Mouse (Mus musculus): Measurements from ENCODE around the gene Cldn3. TPM values are rescaled to one million over a fixed set of nuclear protein-coding genes. Genes with fewer than 3 reads are reported as not detected.
A peak's percentile ranks its signal among the peaks of the same experiment; 100 is the strongest.

The Cldn3 gene
- polyA plus RNA-seq, 1 experiment from 2014 or later, result 2.5 TPM

- no peak for ATAC-seq (ENCODE audit: insufficient number of reproducible peaks, low FRiP score)
- Histone ChIP-seq H3K27me3 (replicated peaks) (peaks cover 28% of the 10 kb centered on the region), H3K27ac (ENCODE audit: poor library complexity, severe bottlenecking) (no peak overlapping the region), H3K9me3 (replicated peaks) (no peaks in the 10 kb centered on the region), H3K36me3 (no peaks in the 10 kb centered on the region), H3K9ac (no peak overlapping the region), H3K4me3 (no peak overlapping the region), H3K4me1 (replicated peaks) (peaks cover 18% of the 10 kb centered on the region), H3K4me2 (no peak overlapping the region)
- WGBS, result 38% methylated on average over 10 of the region's 10 CpGs
Measured at GRCm38 (mm10) chr5:134981149-134981548, 4.9 kb upstream of the Cldn3 start.

- peaks cover 28% of the 10 kb centered on the region for H3K4me1 ChIP-seq (replicated peaks)
- no peak overlapping the region for H3K4me3 ChIP-seq
- H3K36me3 ChIP-seq, result no peaks in the 10 kb centered on the region
- no peak for ATAC-seq (ENCODE audit: insufficient number of reproducible peaks, low FRiP score)
- H3K9me3 ChIP-seq (replicated peaks), result no peaks in the 10 kb centered on the region
- peaks cover 47% of the 10 kb centered on the region for H3K27me3 ChIP-seq (replicated peaks)
- 68% methylated on average over 1 of the region's 1 CpGs for WGBS
- H3K27ac ChIP-seq (ENCODE audit: poor library complexity, severe bottlenecking), result no peak overlapping the region
- H3K4me2 ChIP-seq, result no peak overlapping the region
- no peak overlapping the region for H3K9ac ChIP-seq
Measured at GRCm38 (mm10) chr5:134983111-134983510, 2.9 kb upstream of the Cldn3 start.

GRCm38 (mm10) chr5:134983771-134984170 lies 2.2 kb upstream of the Cldn3 start:
- WGBS, result 37% methylated on average over 3 of the region's 3 CpGs
- H3K9me3 ChIP-seq (replicated peaks), result no peaks in the 10 kb centered on the region
- H3K27me3 ChIP-seq (replicated peaks), result peaks cover 53% of the 10 kb centered on the region
- peaks cover 28% of the 10 kb centered on the region for H3K4me1 ChIP-seq (replicated peaks)
- no peak overlapping the region for H3K9ac ChIP-seq
- no peak overlapping the region for H3K4me3 ChIP-seq
- no peak overlapping the region for H3K4me2 ChIP-seq
- no peaks in the 10 kb centered on the region for H3K36me3 ChIP-seq
- H3K27ac ChIP-seq (ENCODE audit: poor library complexity, severe bottlenecking), result no peak overlapping the region
- no peak for ATAC-seq (ENCODE audit: insufficient number of reproducible peaks, low FRiP score)

- Histone ChIP-seq H3K27me3 (replicated peaks) (peaks cover 72% of the 10 kb centered on the region), H3K9ac (peak overlapping the region; percentile 46; the same call in 1 of the 2 replicates), H3K27ac (ENCODE audit: poor library complexity, severe bottlenecking) (no peak overlapping the region), H3K4me2 (peak overlapping the region; percentile 66), H3K4me1 (replicated peaks) (peaks cover 26% of the 10 kb centered on the region), H3K4me3 (peak overlapping the region; percentile 39), H3K9me3 (replicated peaks) (no peaks in the 10 kb centered on the region), H3K36me3 (no peaks in the 10 kb centered on the region)
- no peak for ATAC-seq (ENCODE audit: insufficient number of reproducible peaks, low FRiP score)
- WGBS, result 5% methylated on average over 79 of the region's 79 CpGs
Measured at GRCm38 (mm10) chr5:134986298-134987268, 569 bp downstream of the Cldn3 start.

GRCm38 (mm10) chr5:134989166-134989565 lies 3.2 kb downstream of the Cldn3 start:
- Histone ChIP-seq H3K9me3 (replicated peaks) (no peaks in the 10 kb centered on the region), H3K36me3 (no peaks in the 10 kb centered on the region), H3K27ac (ENCODE audit: poor library complexity, severe bottlenecking) (no peak overlapping the region), H3K27me3 (replicated peaks) (peaks cover 64% of the 10 kb centered on the region), H3K4me2 (no peak overlapping the region), H3K4me3 (no peak overlapping the region), H3K9ac (no peak overlapping the region), H3K4me1 (replicated peaks) (peaks cover 26% of the 10 kb centered on the region)
- 60% methylated on average over 11 of the region's 11 CpGs for WGBS
- no peak for ATAC-seq (ENCODE audit: insufficient number of reproducible peaks, low FRiP score)

GRCm38 (mm10) chr5:134989741-134990140 lies 3.7 kb downstream of the Cldn3 start:
- Histone ChIP-seq H3K9me3 (replicated peaks) (no peaks in the 10 kb centered on the region), H3K4me2 (no peak overlapping the region), H3K4me3 (no peak overlapping the region), H3K4me1 (replicated peaks) (peaks cover 26% of the 10 kb centered on the region), H3K27me3 (replicated peaks) (peaks cover 58% of the 10 kb centered on the region), H3K27ac (ENCODE audit: poor library complexity, severe bottlenecking) (no peak overlapping the region), H3K36me3 (no peaks in the 10 kb centered on the region), H3K9ac (no peak overlapping the region)
- 28% methylated on average over 6 of the region's 6 CpGs for WGBS
- no peak for ATAC-seq (ENCODE audit: insufficient number of reproducible peaks, low FRiP score)

GRCm38 (mm10) chr5:134992566-134992965 lies 6.6 kb downstream of the Cldn3 start:
- H3K9me3 ChIP-seq (replicated peaks), result no peaks in the 10 kb centered on the region
- no peak for ATAC-seq (ENCODE audit: insufficient number of reproducible peaks, low FRiP score)
- no peak overlapping the region for H3K4me3 ChIP-seq
- no peaks in the 10 kb centered on the region for H3K36me3 ChIP-seq
- H3K4me2 ChIP-seq, result no peak overlapping the region
- H3K9ac ChIP-seq, result no peak overlapping the region
- H3K4me1 ChIP-seq (replicated peaks), result peaks cover 7% of the 10 kb centered on the region; the same call in 1 of the 2 replicates
- H3K27ac ChIP-seq (ENCODE audit: poor library complexity, severe bottlenecking), result no peak overlapping the region
- 76% methylated on average over 5 of the region's 5 CpGs for WGBS
- H3K27me3 ChIP-seq (replicated peaks), result peaks cover 30% of the 10 kb centered on the region

- ATAC-seq (ENCODE audit: insufficient number of reproducible peaks, low FRiP score), result no peak
- Histone ChIP-seq H3K36me3 (no peaks in the 10 kb centered on the region), H3K9me3 (replicated peaks) (no peaks in the 10 kb centered on the region), H3K27me3 (replicated peaks) (peaks cover 7% of the 10 kb centered on the region), H3K4me3 (no peak overlapping the region), H3K4me2 (no peak overlapping the region), H3K27ac (ENCODE audit: poor library complexity, severe bottlenecking) (no peak overlapping the region), H3K9ac (no peak overlapping the region), H3K4me1 (replicated peaks) (peaks cover 7% of the 10 kb centered on the region; the same call in 1 of the 2 replicates)
- WGBS, result 67% methylated on average over 6 of the region's 6 CpGs
Measured at GRCm38 (mm10) chr5:134998359-134998758, 12.3 kb downstream of the Cldn3 start.

- 88% methylated on average over 4 of the region's 4 CpGs for WGBS
- H3K27me3 ChIP-seq (replicated peaks), result peaks cover 9% of the 10 kb centered on the region
- H3K4me2 ChIP-seq, result no peak overlapping the region
- no peak for ATAC-seq (ENCODE audit: insufficient number of reproducible peaks, low FRiP score)
- peaks cover 7% of the 10 kb centered on the region; the same call in 1 of the 2 replicates for H3K4me1 ChIP-seq (replicated peaks)
- H3K27ac ChIP-seq (ENCODE audit: poor library complexity, severe bottlenecking), result no peak overlapping the region
- H3K9ac ChIP-seq, result no peak overlapping the region
- H3K9me3 ChIP-seq (replicated peaks), result no peaks in the 10 kb centered on the region
- no peaks in the 10 kb centered on the region for H3K36me3 ChIP-seq
- H3K4me3 ChIP-seq, result no peak overlapping the region
Measured at GRCm38 (mm10) chr5:134999797-135000196, 13.8 kb downstream of the Cldn3 start.

- no peak overlapping the region for H3K27ac ChIP-seq (ENCODE audit: poor library complexity, severe bottlenecking)
- no peak overlapping the region for H3K4me3 ChIP-seq
Measured at GRCm38 (mm10) chr5:135000751-135001150, 14.7 kb downstream of the Cldn3 start.

GRCm38 (mm10) chr5:135001309-135001708 lies 15.3 kb downstream of the Cldn3 start:
- Histone ChIP-seq H3K4me3 (no peak overlapping the region), H3K4me1 (replicated peaks) (peaks cover 7% of the 10 kb centered on the region; the same call in 1 of the 2 replicates), H3K27me3 (replicated peaks) (peaks cover 16% of the 10 kb centered on the region), H3K36me3 (no peaks in the 10 kb centered on the region), H3K9me3 (replicated peaks) (no peaks in the 10 kb centered on the region), H3K9ac (no peak overlapping the region; the same call in 1 of the 2 replicates), H3K27ac (ENCODE audit: poor library complexity, severe bottlenecking) (no peak overlapping the region), H3K4me2 (peak overlapping the region; percentile 57)
- 4% methylated on average over 14 of the region's 14 CpGs for WGBS
- ATAC-seq (ENCODE audit: insufficient number of reproducible peaks, low FRiP score), result 0 out of 2 replicates have a peak, but pooled peaks have one; percentile 41

More at GRCm38 (mm10) chr5:135000751-135001150, 14.7 kb downstream of the Cldn3 start:
- WGBS, result 62% methylated on average over 16 of the region's 16 CpGs
- H3K9ac ChIP-seq, result no peak overlapping the region
- H3K27me3 ChIP-seq (replicated peaks), result peaks cover 16% of the 10 kb centered on the region
- no peak for ATAC-seq (ENCODE audit: insufficient number of reproducible peaks, low FRiP score)
- no peaks in the 10 kb centered on the region for H3K36me3 ChIP-seq
- H3K4me1 ChIP-seq (replicated peaks), result peaks cover 7% of the 10 kb centered on the region; the same call in 1 of the 2 replicates
- H3K9me3 ChIP-seq (replicated peaks), result no peaks in the 10 kb centered on the region
- peak overlapping the region; percentile 57; the same call in 1 of the 2 replicates for H3K4me2 ChIP-seq

Measured in heart, embryonic 12.5 days (tissue).